Mouse (Mus musculus) heart, embryonic 13.5 days (tissue): ENCODE results near the gene Tmprss11a. TPM values are rescaled to one million over a fixed set of nuclear protein-coding genes. Genes with fewer than 3 reads are reported as not detected.

Experiments
- ATAC-seq: fragments of 200-750 bp; cut with Nextera tagmentation; 2 replicates; pipeline ENCODE4 v1.8.0; 2017; ENCODE audit warnings: moderate TSS enrichment; ENCODE audit not compliant: insufficient number of reproducible peaks, low FRiP score, low TSS enrichment; ENCODE audit errors: extremely low read depth
- H3K27ac ChIP-seq: fragments of 300-500 bp; sonication (generic); replicated peaks from 2 replicates; pipeline ENCODE4 v1.5.1; 2015; ENCODE audit warnings: moderate library complexity, mild to moderate bottlenecking, inconsistent platforms
- H3K27me3 ChIP-seq: fragments of 300-500 bp; sonication (generic); replicated peaks from 2 replicates; pipeline ENCODE4 v1.6.1; 2015; ENCODE audit warnings: mild to moderate bottlenecking, inconsistent platforms
- H3K36me3 ChIP-seq: fragments of 300-500 bp; sonication (generic); 2 replicates; pipeline ENCODE4 v1.6.1; 2015; ENCODE audit warnings: mild to moderate bottlenecking, inconsistent platforms
- H3K4me1 ChIP-seq: fragments of 300-500 bp; sonication (generic); 2 replicates; pipeline ENCODE4 v1.6.1; 2015; ENCODE audit warnings: inconsistent platforms
- H3K4me2 ChIP-seq: fragments of 300-500 bp; sonication (generic); 2 replicates; pipeline ENCODE4 v1.6.1; 2015; ENCODE audit warnings: inconsistent platforms, mild to moderate bottlenecking, moderate library complexity
- H3K4me3 ChIP-seq: fragments of 300-500 bp; sonication (generic); 2 replicates; pipeline ENCODE4 v1.5.1; 2015; ENCODE audit warnings: moderate library complexity, mild to moderate bottlenecking, inconsistent platforms
- H3K9ac ChIP-seq: fragments of 300-500 bp; sonication (generic); 2 replicates; pipeline ENCODE4 v1.6.1; 2015; ENCODE audit warnings: inconsistent platforms, mild to moderate bottlenecking, moderate library complexity
- H3K9me3 ChIP-seq: fragments of 300-500 bp; sonication (generic); 2 replicates; pipeline ENCODE4 v1.6.1; 2016; ENCODE audit warnings: inconsistent platforms
- WGBS: fragments of 180-500 bp; shearing (Covaris S2); methylation state at CpG from one replicate; pipeline ENCODE4 v1.1.7; 2015; ENCODE audit warnings: mixed read lengths; 5-methylcytosine and 5-hydroxymethylcytosine counted together
- polyA plus RNA-seq: library from polyadenylated mRNA; unstranded; fragments of >200 nt; fragmentation: Nextera tagmentation; extraction: Ambion mirVana; gene quantifications from 2 replicates; pipeline ENCODE4 v1.2.1, GENCODE M21; 2015

The Tmprss11a gene
- polyA plus RNA-seq, 1 experiment from 2014 or later: not detected

- H3K4me3 ChIP-seq: no peak overlapping the region
- H3K27me3 ChIP-seq: no peaks in the 10 kb centered on the region
- no peak overlapping the region for H3K4me2 ChIP-seq
- no peak overlapping the region for H3K27ac ChIP-seq
- H3K36me3 ChIP-seq: no peaks in the 10 kb centered on the region
- 14% methylated on average over 4 of the region's 4 CpGs for WGBS
- no peak for ATAC-seq
- no peaks in the 10 kb centered on the region for H3K9me3 ChIP-seq
- no peaks in the 10 kb centered on the region for H3K4me1 ChIP-seq
- no peak overlapping the region for H3K9ac ChIP-seq
These were observed 49.3 kb downstream of the Tmprss11a start for GRCm38 (mm10) chr5:86419494-86419893.

GRCm38 (mm10) chr5:86414280-86414679, 54.5 kb downstream of the Tmprss11a start:
- 71% methylated on average over 7 of the region's 7 CpGs for WGBS
- no peaks in the 10 kb centered on the region for H3K9me3 ChIP-seq
- ATAC-seq: no peak
- no peak overlapping the region for H3K9ac ChIP-seq
- no peaks in the 10 kb centered on the region for H3K36me3 ChIP-seq
- H3K27ac ChIP-seq: no peak overlapping the region
- no peak overlapping the region for H3K4me2 ChIP-seq
- no peak overlapping the region for H3K4me3 ChIP-seq
- H3K27me3 ChIP-seq: no peaks in the 10 kb centered on the region
- H3K4me1 ChIP-seq: no peaks in the 10 kb centered on the region

GRCm38 (mm10) chr5:86410815-86411214, 58.0 kb downstream of the Tmprss11a start:
- H3K4me1 ChIP-seq: no peaks in the 10 kb centered on the region
- H3K9me3 ChIP-seq: no peaks in the 10 kb centered on the region
- H3K27me3 ChIP-seq: no peaks in the 10 kb centered on the region
- no peak overlapping the region for H3K4me3 ChIP-seq
- H3K27ac ChIP-seq: no peak overlapping the region
- 22% methylated on average over 3 of the region's 3 CpGs for WGBS
- ATAC-seq: no peak
- no peaks in the 10 kb centered on the region for H3K36me3 ChIP-seq
- H3K4me2 ChIP-seq: no peak overlapping the region
- H3K9ac ChIP-seq: no peak overlapping the region

- no peaks in the 10 kb centered on the region for H3K9me3 ChIP-seq
- no peak overlapping the region for H3K4me2 ChIP-seq
- H3K36me3 ChIP-seq: no peaks in the 10 kb centered on the region
- no peaks in the 10 kb centered on the region for H3K4me1 ChIP-seq
- 67% methylated on average over 2 of the region's 2 CpGs for WGBS
- no peaks in the 10 kb centered on the region for H3K27me3 ChIP-seq
- no peak overlapping the region for H3K4me3 ChIP-seq
- ATAC-seq: no peak
- no peak overlapping the region for H3K27ac ChIP-seq
- H3K9ac ChIP-seq: no peak overlapping the region
These were observed 60.8 kb downstream of the Tmprss11a start for GRCm38 (mm10) chr5:86407941-86408340.

- Histone ChIP-seq H3K4me3 (no peak overlapping the region), H3K4me2 (no peak overlapping the region), H3K27me3 (no peaks in the 10 kb centered on the region), H3K4me1 (no peaks in the 10 kb centered on the region), H3K36me3 (no peaks in the 10 kb centered on the region), H3K27ac (no peak overlapping the region), H3K9me3 (no peaks in the 10 kb centered on the region), H3K9ac (no peak overlapping the region)
- 73% methylated on average over 3 of the region's 3 CpGs for WGBS
- ATAC-seq: no peak
These were observed 61.6 kb downstream of the Tmprss11a start for GRCm38 (mm10) chr5:86407191-86407590.

- Histone ChIP-seq H3K4me1 (no peaks in the 10 kb centered on the region), H3K4me3 (no peak within 1 kb of the TSS), H3K27ac (no peak within 1 kb of the TSS), H3K4me2 (no peak within 1 kb of the TSS), H3K9ac (no peak within 1 kb of the TSS), H3K27me3 (no peaks in the 10 kb centered on the region), H3K36me3 (no peaks in the 10 kb centered on the region), H3K9me3 (no peaks in the 10 kb centered on the region)
- no peak for ATAC-seq
- 57% methylated on average over 3 of the region's 3 CpGs for WGBS
These were observed 95.5 kb downstream of the Tmprss11a start, which contains the start of gene Tmprss11d for GRCm38 (mm10) chr5:86373320-86373719. Gene Tmprss11d, minus strand, starts transcription at chr5:86373420.

Other genes starting within 250 kb of the Tmprss11a start
- not detected in 2 replicates for gene Tmprss11c, start 179.7 kb downstream of the Tmprss11a start, polyA plus RNA-seq
- gene Tmprss11d, start 95.6 kb downstream of the Tmprss11a start, polyA plus RNA-seq: not detected in 2 replicates
- not detected in 2 replicates for gene Tmprss11g, start 49.6 kb upstream of the Tmprss11a start, polyA plus RNA-seq
- gene Tmprss11f, start 163.4 kb upstream of the Tmprss11a start, polyA plus RNA-seq: not detected in 2 replicates
- not detected in 2 replicates for gene Tmprss11b, start 207.4 kb upstream of the Tmprss11a start, polyA plus RNA-seq